Mouse (Mus musculus) granulocyte monocyte progenitor cell, adult 5-6 weeks (primary cell): ENCODE measurements around the gene Adam4. TPM values are rescaled to one million over a fixed set of nuclear protein-coding genes. Genes with fewer than 3 reads are reported as not detected.
"Not testable (repeated sequence)": the region's sequence is repeated elsewhere in the genome, so short reads cannot be mapped to it uniquely, and the experiment has no call there.

Source experiments
- ATAC-seq: replicated peaks from 2 replicates; pipeline ENCODE4 v1.8.0; 2016; ENCODE audit warnings: mild to moderate bottlenecking, moderate TSS enrichment, inconsistent platforms; ENCODE audit not compliant: poor library complexity, severe bottlenecking
- total RNA-seq, 2 experiments: library from RNA; stranded (forward) in 1 of 2; stranded (reverse) in 1 of 2; fragments of 200-712, 200-1000 nt in 1 of 2; fragments of >200 nt in 1 of 2; fragmentation: Nextera tagmentation in 1 of 2; gene quantifications; 2 replicates each; pipeline ENCODE4 v1.2.3; 2014 to 2017

Adam4 gene
- total RNA-seq (2014; fragmentation: Nextera tagmentation) (4.1 and 7.5 TPM in 2 replicates), total RNA-seq (2017) (1.2 and 1.7 TPM in 2 replicates)

DNA sequence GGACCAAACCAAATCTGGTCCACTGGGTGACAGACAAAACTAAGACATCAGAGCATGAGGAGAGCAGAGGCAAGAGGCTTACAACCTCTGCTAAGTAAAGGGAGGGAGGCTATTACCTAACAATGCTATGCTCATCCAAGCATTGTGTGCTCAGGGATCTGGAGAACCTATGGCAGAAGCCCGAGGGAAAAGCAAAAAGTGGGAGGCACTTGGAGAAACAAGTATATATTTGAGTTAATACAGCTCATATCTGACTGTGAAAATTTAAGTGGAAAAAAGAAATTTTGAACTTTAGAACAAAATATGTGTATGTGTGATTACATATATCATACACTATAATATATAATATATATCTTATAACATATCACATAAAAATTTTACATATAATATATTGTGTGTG, at the start of gene Adam4:
TSS of gene Adam4 (minus strand) at position 101 of the 400 bp plus-strand sequence.
- no peak for ATAC-seq

- ATAC-seq = not testable (repeated sequence)
Observed at GRCm38 (mm10) chr12:81459051-81459450, 37.3 kb upstream of the Adam4 start.

DNA sequence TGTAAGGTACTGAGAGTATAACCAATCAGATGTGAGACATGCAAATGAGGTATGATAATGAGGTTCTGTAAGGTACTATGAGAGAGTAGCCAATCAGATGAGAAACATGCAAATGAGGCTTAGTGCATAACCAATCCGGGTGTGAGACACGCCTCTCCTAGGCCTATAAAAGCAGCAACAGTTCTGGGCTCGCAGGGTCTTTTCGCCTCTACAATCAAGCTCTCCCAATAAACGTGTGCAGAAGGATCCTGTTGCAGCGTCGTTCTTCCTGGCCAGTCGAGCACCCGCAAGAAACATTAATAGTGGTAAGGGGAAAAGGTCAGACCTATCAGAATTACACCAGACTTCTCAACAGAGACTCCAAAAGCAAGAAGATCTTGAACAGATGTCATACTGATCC, 17.2 kb upstream of the Adam4 start:
- not testable (repeated sequence) for ATAC-seq

DNA sequence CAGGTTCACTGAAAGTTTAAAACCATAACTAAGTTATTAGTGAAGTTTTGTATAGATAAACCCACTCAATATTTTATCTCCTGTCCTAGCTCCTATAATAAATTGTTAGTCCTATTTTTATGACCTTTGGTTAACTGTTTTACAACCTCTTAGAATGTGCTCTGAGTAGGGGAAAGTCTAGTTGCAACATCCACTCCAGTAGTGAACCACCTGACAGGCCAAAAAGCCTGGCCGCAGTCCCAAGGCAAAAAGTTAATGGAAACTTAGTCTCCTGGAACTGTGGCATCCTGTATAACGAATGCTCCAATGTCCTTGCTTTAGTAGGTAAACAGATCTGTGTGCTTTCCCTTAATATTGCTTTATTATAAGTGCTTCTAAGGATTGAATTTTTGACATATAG, 13.0 kb upstream of the Adam4 start:
- ATAC-seq = not testable (repeated sequence)

- no peak for ATAC-seq
Observed at GRCm38 (mm10) chr12:81413211-81413610, 8.5 kb downstream of the Adam4 start.

DNA sequence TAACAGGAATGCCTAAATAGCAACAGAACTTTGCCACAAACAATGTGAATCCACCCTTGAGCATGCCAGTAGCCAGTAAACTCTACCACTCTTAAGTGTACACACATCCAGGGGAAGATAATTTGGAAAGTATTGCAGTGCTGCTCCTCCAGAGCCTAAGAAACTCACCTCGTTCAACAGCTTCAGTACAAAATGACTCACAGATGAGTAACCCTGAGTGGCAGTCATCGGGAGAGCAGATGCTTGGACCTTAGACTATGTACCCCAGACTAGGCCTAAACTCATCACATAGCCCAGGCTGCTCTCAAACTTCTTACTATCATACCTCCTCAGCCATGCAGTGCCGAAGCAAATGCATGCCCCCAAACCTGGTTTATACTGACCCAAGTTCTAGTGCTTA, 12.8 kb downstream of the Adam4 start:
- no peak for ATAC-seq

DNA sequence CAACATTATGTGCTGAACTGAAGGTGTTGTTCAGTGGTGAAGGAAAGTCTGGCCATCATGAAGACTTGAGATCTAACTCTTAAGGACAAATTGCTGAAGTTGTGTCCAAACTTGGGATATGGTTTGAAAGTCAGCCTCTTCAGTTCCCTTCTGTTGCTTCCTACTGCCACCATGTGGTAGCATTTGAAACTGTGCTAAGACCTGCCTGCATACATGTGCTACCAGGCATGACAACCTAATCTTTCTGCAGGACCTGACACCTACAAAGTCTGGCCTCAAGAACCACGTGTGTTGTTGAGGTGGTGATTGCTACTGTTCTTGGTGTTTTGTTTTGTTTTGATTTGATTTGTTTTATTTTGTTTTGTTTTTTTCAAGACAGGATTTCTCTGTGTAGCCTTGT, 19.6 kb downstream of the Adam4 start:
- peak; percentile 40; the same call in 1 of the 2 replicates for ATAC-seq

- ATAC-seq = not testable (repeated sequence)
Observed at GRCm38 (mm10) chr12:81379364-81379763, 42.4 kb downstream of the Adam4 start, which contains the start of gene Gm4787. TSS of gene Gm4787 (minus strand) at chr12:81379464.

Other genes starting within 250 kb of the Adam4 start
- gene Slc8a3, start 88.8 kb downstream of the Adam4 start, total RNA-seq (2014; fragmentation: Nextera tagmentation) = not detected in 2 replicates
- not detected in 2 replicates for gene Slc8a3, start 88.8 kb downstream of the Adam4 start, total RNA-seq (2017)
- 0.80 and 2.6 TPM in 2 replicates for gene Gm4787, start 42.5 kb downstream of the Adam4 start, total RNA-seq (2014; fragmentation: Nextera tagmentation)
- gene Gm4787, start 42.5 kb downstream of the Adam4 start, total RNA-seq (2017) = 0.43 TPM in 1 of 2 replicates, not detected in the other
- gene Cox16, start 63.2 kb upstream of the Adam4 start, total RNA-seq (2014; fragmentation: Nextera tagmentation) = 80.9 and 149 TPM in 2 replicates
- 137 and 190 TPM in 2 replicates for gene Cox16, start 63.2 kb upstream of the Adam4 start, total RNA-seq (2017)
- 7.9 and 13.8 TPM in 2 replicates for gene Gm20498, start 111.0 kb upstream of the Adam4 start, total RNA-seq (2014; fragmentation: Nextera tagmentation)
- 33.1 and 34.2 TPM in 2 replicates for gene Gm20498, start 111.0 kb upstream of the Adam4 start, total RNA-seq (2017)
- gene Synj2bp, start 111.0 kb upstream of the Adam4 start, total RNA-seq (2014; fragmentation: Nextera tagmentation) = 26.1 and 41.5 TPM in 2 replicates
- gene Synj2bp, start 111.0 kb upstream of the Adam4 start, total RNA-seq (2017) = 35.6 and 46.6 TPM in 2 replicates
- gene Adam21, start 146.5 kb upstream of the Adam4 start, total RNA-seq (2014; fragmentation: Nextera tagmentation) = not detected in 2 replicates
- gene Adam21, start 146.5 kb upstream of the Adam4 start, total RNA-seq (2017) = not detected in 2 replicates
- gene Med6, start 173.1 kb upstream of the Adam4 start, total RNA-seq (2014; fragmentation: Nextera tagmentation) = 27.8 and 41.4 TPM in 2 replicates
- gene Med6, start 173.1 kb upstream of the Adam4 start, total RNA-seq (2017) = 67.2 and 71.7 TPM in 2 replicates
- gene Ttc9, start 209.3 kb upstream of the Adam4 start, total RNA-seq (2014; fragmentation: Nextera tagmentation) = not detected in 2 replicates
- gene Ttc9, start 209.3 kb upstream of the Adam4 start, total RNA-seq (2017) = not detected in 2 replicates